Mouse (Mus musculus): ENCODE data around the gene Pcgf2.

- TF ChIP-seq POLR2A (IDR thresholded peaks at IDR 0.05; ENCODE audit: borderline replicate concordance, extremely low read depth, low read depth, low read length), result no peak
- TF ChIP-seq CTCF (IDR thresholded peaks at IDR 0.05; ENCODE audit: insufficient read depth, low read length), result no peak
These were observed 39.3 kb downstream of the Pcgf2 start for GRCm38 (mm10) chr11:97660734-97661647.
